Mouse (Mus musculus) G1E (cell line): Measurements from ENCODE around the gene Spag17.

Experiments
- CTCF ChIP-seq: IDR thresholded peaks from 2 replicates; pipeline ENCODE4 v1.5.1; 2012; ENCODE audit warnings: low read depth, low read length, inconsistent platforms, mixed read lengths
- GATA1 ChIP-seq: IDR thresholded peaks from 2 replicates; pipeline ENCODE4 v1.6.1; 2012; ENCODE audit warnings: borderline replicate concordance, low read length, inconsistent platforms, mixed read lengths
- GATA2 ChIP-seq: IDR thresholded peaks from 2 replicates; pipeline ENCODE4 v1.6.1; 2012; ENCODE audit warnings: low read depth, low read length, inconsistent platforms, borderline replicate concordance
- TAL1 ChIP-seq: conservative IDR thresholded peaks from 2 replicates; pipeline ENCODE4 v1.6.1; 2012; ENCODE audit warnings: low read depth, low read length, inconsistent platforms, mixed read lengths

DNA sequence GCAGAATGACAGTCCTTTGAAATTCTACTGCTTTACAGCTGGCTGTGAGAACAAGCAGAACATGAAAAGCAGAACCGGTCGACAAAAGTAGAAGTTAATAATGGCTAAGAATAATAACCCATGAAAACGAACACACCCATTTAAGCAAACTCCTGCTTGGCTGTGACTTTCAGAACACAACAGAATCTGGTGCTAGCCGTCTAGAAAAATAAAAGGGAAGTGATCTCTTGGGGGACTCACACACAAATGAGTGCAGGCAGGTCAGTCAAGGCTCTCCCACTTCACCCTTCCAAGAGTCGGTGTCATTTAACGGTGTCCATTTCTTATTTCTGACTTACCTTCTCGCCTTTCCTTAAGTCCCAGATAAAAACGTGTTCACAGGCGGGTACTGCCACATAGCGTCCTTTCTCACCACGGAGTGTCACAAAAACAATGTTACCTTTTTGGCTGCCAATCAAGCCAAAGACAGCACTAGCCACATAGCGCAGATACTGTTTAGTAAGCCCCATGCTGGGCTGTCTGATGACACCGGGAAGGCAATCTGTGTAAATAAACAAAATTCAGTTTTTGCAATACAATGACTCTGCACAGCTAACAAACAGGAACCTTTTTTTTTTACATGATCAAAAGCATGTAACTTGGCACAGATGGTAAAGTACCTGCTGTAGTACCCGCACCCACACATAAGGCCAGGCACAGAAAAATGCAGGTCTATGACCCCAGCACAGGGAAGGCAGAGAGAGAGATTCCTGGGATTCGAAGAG is 275.7 kb downstream of the Spag17 start:
- TF ChIP-seq CTCF (no peak), GATA2 (no peak), GATA1 (no peak), TAL1 (no peak)
